Mouse (Mus musculus) thymus, adult 2 months (tissue): ENCODE data around the gene Psrc1.

ENCODE experiments used
- CTCF ChIP-seq: fragments of 200-500 bp; IDR thresholded peaks from 2 replicates; pipeline ENCODE4 v1.5.1; 2012; ENCODE audit warnings: mild to moderate bottlenecking, control low read depth, low read length, moderate library complexity, borderline replicate concordance; ENCODE audit not compliant: control insufficient read depth, poor library complexity, insufficient read depth; ENCODE audit errors: extremely low read depth
- POLR2A ChIP-seq: fragments of 200-500 bp; IDR thresholded peaks from 2 replicates; pipeline ENCODE4 v1.6.1; 2012; ENCODE audit warnings: mild to moderate bottlenecking, low read length, control low read depth, moderate library complexity; ENCODE audit not compliant: control insufficient read depth, poor library complexity, insufficient read depth; ENCODE audit errors: extremely low read depth

DNA sequence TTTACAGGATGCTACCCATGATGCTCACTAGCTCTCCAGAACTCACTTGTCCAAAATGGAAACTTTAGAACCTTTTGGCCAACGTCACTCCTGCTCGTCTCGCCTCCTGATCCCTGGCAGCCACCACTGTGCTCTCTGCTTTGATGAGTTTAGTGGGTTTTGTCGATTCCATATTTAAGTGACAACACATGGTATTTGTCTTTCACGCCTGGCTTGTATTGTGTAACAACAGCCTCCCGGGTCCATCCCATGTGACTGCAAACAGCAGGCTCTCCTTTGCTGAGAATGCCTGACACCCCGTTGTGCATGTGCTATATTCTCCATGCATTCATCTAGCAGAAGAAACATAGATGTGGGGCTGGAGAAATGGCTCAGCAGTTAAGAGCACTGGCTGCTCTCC is 41.5 kb upstream of the Psrc1 start:
- TF ChIP-seq POLR2A, result no peak
- TF ChIP-seq CTCF, result no peak
